Comparison of ENCODE assay signal across 13 mouse cellular contexts in the genomic region with DNA sequence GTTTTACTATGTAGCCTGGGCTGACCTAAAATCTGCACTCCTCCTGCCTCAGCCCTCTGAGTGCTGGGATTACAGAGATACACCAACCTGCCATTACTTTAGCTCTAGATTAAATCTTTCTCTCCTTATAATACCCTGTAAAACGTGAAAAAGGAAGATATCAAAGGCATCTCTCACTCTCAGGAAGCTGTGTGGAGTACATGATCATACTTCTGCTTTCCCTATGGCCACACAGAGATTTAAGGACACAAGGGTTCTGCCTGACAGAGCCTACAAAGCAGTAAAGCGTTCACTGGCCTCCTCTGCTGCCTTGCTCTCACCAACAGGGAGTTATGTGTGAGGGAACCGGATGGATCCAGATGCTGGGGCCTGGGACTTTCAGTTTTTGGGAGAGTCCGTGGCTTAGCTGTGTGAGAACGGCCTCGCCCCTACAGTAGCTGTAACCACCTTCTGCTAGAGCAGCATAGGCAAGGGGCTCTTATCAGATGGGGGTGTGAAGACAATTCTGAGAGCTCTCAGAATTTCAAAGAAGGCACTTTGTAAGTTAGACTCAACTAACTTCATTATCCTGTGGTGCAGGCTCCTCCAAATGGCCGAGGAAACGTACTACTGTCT.
"Had no signal": no experiment of that assay in that cellular context is flagged by ENCODE, and none has a peak within 500 bp of the region (broad histone marks: within the 10 kb centered on the region; RNA-seq: fewer than 3 reads in every experiment).

No protein-coding gene starts in this region.

- H3K4me3 ChIP-seq: limb, embryonic 15.5 days; midbrain, embryonic 10.5 days; myocyte; neural tube, embryonic 15.5 days had no signal

- DNase-seq: kidney, adult 11 months; kidney, adult 9 months; kidney, postnatal 36 days; layer of hippocampus, adult 9-11 months; layer of hippocampus, postnatal 36 days; midbrain, embryonic 14.5 days; right cerebral cortex, adult 18-20 months; right cerebral cortex, postnatal 25 days had no signal

- H3K9ac ChIP-seq: limb, embryonic 15.5 days; neural tube, embryonic 15.5 days had no signal

- H3K27ac ChIP-seq: kidney, postnatal 0 days; limb, embryonic 15.5 days; midbrain, embryonic 10.5 days; neural tube, embryonic 15.5 days had no signal

- H3K4me1 ChIP-seq: neural tube, embryonic 15.5 days had no signal

- H3K4me2 ChIP-seq: limb, embryonic 15.5 days; neural tube, embryonic 15.5 days had no signal

- H3K27me3 ChIP-seq: limb, embryonic 15.5 days; neural tube, embryonic 15.5 days had no signal

- H3K9me3 ChIP-seq: limb, embryonic 15.5 days; midbrain, embryonic 10.5 days; neural tube, embryonic 15.5 days had no signal

- H3K36me3 ChIP-seq: limb, embryonic 15.5 days; midbrain, embryonic 10.5 days; neural tube, embryonic 15.5 days had no signal
